Mouse (Mus musculus): ENCODE results near the gene Gm14137. TPM values are rescaled to one million over a fixed set of nuclear protein-coding genes. Genes with fewer than 3 reads are reported as not detected.

The Gm14137 gene
- 0.37 and 0.44 TPM in 2 replicates for polyA plus RNA-seq (2015; fragmentation: Nextera tagmentation; extraction: Ambion mirVana)

DNA sequence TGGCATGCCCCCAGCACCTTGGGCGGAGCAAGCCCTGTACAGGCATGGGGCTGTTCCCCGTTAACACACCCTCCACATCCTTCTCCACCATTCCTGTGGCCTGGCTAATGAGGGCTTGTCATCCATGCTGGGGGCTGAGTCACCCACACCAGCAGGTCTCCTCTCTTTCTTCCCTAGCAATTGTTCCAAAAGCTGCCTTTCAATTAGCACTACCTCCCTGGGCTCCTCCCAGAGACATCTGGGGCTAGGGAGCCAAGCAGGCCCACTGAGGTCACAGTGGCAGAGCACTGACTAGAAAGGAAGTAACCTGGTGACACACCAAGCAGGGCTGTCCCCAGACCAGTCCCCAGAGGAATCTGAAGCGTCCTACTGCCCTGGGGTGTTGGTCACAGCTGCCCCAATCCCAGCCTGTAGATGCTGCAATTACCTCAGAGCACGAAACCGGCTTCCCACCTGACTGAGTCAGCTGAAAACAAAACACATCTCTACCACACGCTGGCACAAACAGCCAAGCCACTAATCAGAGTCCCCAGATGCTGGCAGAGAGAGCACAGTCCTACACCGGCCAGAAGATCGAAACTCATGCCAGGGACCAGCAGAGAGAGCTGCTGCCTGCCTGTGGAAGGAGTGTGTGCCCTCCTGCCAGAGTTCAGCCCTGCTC lies at the start of gene Gm14137:
TSS of gene Gm14137 (plus strand) at position 519 of the 661 bp plus-strand sequence.
- Histone ChIP-seq H3K27me3 (replicated peaks) (peaks cover 12% of the 10 kb centered on the region; the same call in 1 of the 2 replicates), H3K9me3 (no peaks in the 10 kb centered on the region), H3K36me3 (peaks cover 28% of the 10 kb centered on the region), H3K4me1 (peaks cover 34% of the 10 kb centered on the region), H3K27ac (replicated peaks) (peak within 1 kb of the TSS; percentile 41; the same call in 1 of the 2 replicates), H3K9ac (peak within 1 kb of the TSS; percentile 71), H3K4me2 (peak within 1 kb of the TSS; percentile 56), H3K4me3 (no peak within 1 kb of the TSS)
- WGBS: 57% methylated on average over 8 of the region's 8 CpGs
- no peak for ATAC-seq (ENCODE audit: extremely low read depth, insufficient number of reproducible peaks, low FRiP score, low TSS enrichment)

- Histone ChIP-seq H3K4me2 (no peak overlapping the region), H3K36me3 (peaks cover 96% of the 10 kb centered on the region), H3K9me3 (no peaks in the 10 kb centered on the region), H3K9ac (no peak overlapping the region), H3K27ac (replicated peaks) (no peak overlapping the region), H3K4me1 (peaks cover 5% of the 10 kb centered on the region; the same call in 1 of the 2 replicates), H3K27me3 (replicated peaks) (no peaks in the 10 kb centered on the region), H3K4me3 (no peak overlapping the region)
- ATAC-seq (ENCODE audit: extremely low read depth, insufficient number of reproducible peaks, low FRiP score, low TSS enrichment): no peak
- WGBS: 27% methylated on average over 5 of the region's 5 CpGs
Measured at GRCm38 (mm10) chr2:119136346-119136898, 37.9 kb upstream of the Gm14137 start.

DNA sequence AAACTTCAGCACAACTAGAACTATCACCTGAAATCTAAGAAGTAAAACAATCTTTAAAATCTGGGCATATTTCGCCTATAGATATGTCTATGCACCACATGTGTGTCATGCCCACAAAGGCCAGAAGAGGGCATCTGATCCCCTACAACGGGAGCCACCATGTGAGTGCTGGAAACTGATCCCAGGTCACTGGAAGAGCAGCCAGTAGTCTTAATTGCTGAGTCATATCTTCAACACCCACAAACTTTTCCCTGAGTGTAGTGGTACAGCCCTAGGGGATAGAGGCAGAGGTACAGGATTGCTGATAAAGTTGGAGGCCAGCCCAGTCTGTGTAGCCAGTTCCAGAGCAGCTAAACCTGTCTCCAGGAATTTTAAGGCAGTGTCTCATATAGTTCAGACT lies 29.1 kb upstream of the Gm14137 start:
- Histone ChIP-seq H3K4me3 (no peak overlapping the region), H3K4me2 (no peak overlapping the region), H3K36me3 (peaks cover 98% of the 10 kb centered on the region), H3K27ac (replicated peaks) (no peak overlapping the region), H3K9ac (no peak overlapping the region), H3K9me3 (peaks cover 3% of the 10 kb centered on the region; the same call in 1 of the 2 replicates), H3K27me3 (replicated peaks) (no peaks in the 10 kb centered on the region), H3K4me1 (no peaks in the 10 kb centered on the region)
- 87% methylated on average over 2 of the region's 2 CpGs for WGBS
- ATAC-seq (ENCODE audit: extremely low read depth, insufficient number of reproducible peaks, low FRiP score, low TSS enrichment): no peak

GRCm38 (mm10) chr2:119146435-119146834 lies 27.9 kb upstream of the Gm14137 start:
- Histone ChIP-seq H3K27ac (replicated peaks) (no peak overlapping the region), H3K9ac (no peak overlapping the region), H3K4me3 (no peak overlapping the region), H3K27me3 (replicated peaks) (no peaks in the 10 kb centered on the region), H3K4me2 (no peak overlapping the region), H3K9me3 (peaks cover 3% of the 10 kb centered on the region; the same call in 1 of the 2 replicates), H3K36me3 (peaks cover 98% of the 10 kb centered on the region), H3K4me1 (no peaks in the 10 kb centered on the region)
- ATAC-seq (ENCODE audit: extremely low read depth, insufficient number of reproducible peaks, low FRiP score, low TSS enrichment): no peak
- WGBS: 83% methylated on average over 6 of the region's 6 CpGs

- no peak overlapping the region for H3K4me2 ChIP-seq
- H3K4me3 ChIP-seq: no peak overlapping the region
- ATAC-seq (ENCODE audit: extremely low read depth, insufficient number of reproducible peaks, low FRiP score, low TSS enrichment): no peak
- H3K4me1 ChIP-seq: peaks cover 2% of the 10 kb centered on the region
- H3K9me3 ChIP-seq: peaks cover 3% of the 10 kb centered on the region; the same call in 1 of the 2 replicates
- no peaks in the 10 kb centered on the region for H3K27me3 ChIP-seq (replicated peaks)
- 72% methylated on average over 22 of the region's 22 CpGs for WGBS
- H3K36me3 ChIP-seq: peaks cover 98% of the 10 kb centered on the region
- H3K9ac ChIP-seq: no peak overlapping the region
- no peak overlapping the region for H3K27ac ChIP-seq (replicated peaks)
Measured at GRCm38 (mm10) chr2:119147160-119147678, 27.1 kb upstream of the Gm14137 start.

GRCm38 (mm10) chr2:119147775-119148174 lies 26.5 kb upstream of the Gm14137 start:
- Histone ChIP-seq H3K9me3 (peaks cover 3% of the 10 kb centered on the region; the same call in 1 of the 2 replicates), H3K9ac (no peak overlapping the region), H3K4me1 (peaks cover 6% of the 10 kb centered on the region), H3K4me3 (no peak overlapping the region), H3K27ac (replicated peaks) (no peak overlapping the region; the same call in 1 of the 2 replicates), H3K4me2 (no peak overlapping the region), H3K36me3 (peaks cover 98% of the 10 kb centered on the region), H3K27me3 (replicated peaks) (no peaks in the 10 kb centered on the region)
- no peak for ATAC-seq (ENCODE audit: extremely low read depth, insufficient number of reproducible peaks, low FRiP score, low TSS enrichment)
- WGBS: 86% methylated on average over 8 of the region's 8 CpGs

DNA sequence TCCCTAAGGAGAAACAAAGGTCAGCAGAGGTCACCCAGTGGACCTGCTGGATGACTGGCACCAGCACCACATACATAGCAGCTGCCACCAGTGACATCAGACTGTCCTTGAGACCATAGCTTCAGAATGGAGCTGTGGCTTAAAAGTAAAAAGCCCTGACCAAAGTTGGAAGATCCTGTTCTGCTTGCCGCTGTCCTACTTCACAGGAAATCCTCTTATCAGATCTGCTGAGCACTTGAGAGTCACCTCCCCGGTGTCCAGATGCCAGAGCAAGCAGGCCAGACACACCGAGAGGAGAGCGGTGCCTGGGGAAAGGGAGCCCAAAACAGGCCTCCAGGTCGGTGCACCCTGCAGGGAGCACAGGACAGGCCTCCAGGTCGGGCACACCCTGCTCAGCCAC lies 22.1 kb upstream of the Gm14137 start:
- no peak overlapping the region for H3K27ac ChIP-seq (replicated peaks)
- H3K9ac ChIP-seq: 0 out of 2 replicates have a peak overlapping the region, but pooled peaks have one; percentile 47
- WGBS: 33% methylated on average over 6 of the region's 6 CpGs
- H3K9me3 ChIP-seq: no peaks in the 10 kb centered on the region
- no peaks in the 10 kb centered on the region for H3K27me3 ChIP-seq (replicated peaks)
- peaks cover 24% of the 10 kb centered on the region for H3K4me1 ChIP-seq
- no peak overlapping the region for H3K4me3 ChIP-seq
- H3K4me2 ChIP-seq: 0 out of 2 replicates have a peak overlapping the region, but pooled peaks have one; percentile 2
- peaks cover 72% of the 10 kb centered on the region for H3K36me3 ChIP-seq
- ATAC-seq (ENCODE audit: extremely low read depth, insufficient number of reproducible peaks, low FRiP score, low TSS enrichment): no peak

DNA sequence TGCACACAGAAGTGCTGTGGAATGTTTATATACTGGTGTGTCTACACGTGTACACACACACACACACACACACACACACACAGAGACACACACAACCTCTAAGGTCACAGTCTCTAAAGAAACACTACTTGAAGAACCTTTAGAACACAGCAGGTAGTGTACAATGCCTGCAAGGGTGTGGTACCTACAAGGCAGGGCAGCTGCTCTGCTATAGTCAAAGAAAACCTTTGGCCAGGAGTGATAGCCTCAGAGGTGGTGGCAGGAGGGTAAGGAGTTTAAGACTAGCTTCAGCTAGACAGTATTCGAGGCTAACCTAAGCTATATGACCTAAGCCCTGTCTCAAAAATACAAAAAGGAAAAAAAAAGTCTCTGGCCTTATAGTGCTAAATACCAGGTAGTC lies 19.6 kb upstream of the Gm14137 start:
- H3K9ac ChIP-seq: no peak overlapping the region; the same call in 1 of the 2 replicates
- H3K9me3 ChIP-seq: no peaks in the 10 kb centered on the region
- peaks cover 48% of the 10 kb centered on the region for H3K36me3 ChIP-seq
- WGBS: 67% methylated on average over 2 of the region's 2 CpGs
- peak overlapping the region; percentile 95 for H3K4me2 ChIP-seq
- peaks cover 28% of the 10 kb centered on the region for H3K4me1 ChIP-seq
- ATAC-seq (ENCODE audit: extremely low read depth, insufficient number of reproducible peaks, low FRiP score, low TSS enrichment): no peak
- H3K27me3 ChIP-seq (replicated peaks): no peaks in the 10 kb centered on the region
- H3K4me3 ChIP-seq: peak overlapping the region; percentile 99; the same call in 1 of the 2 replicates
- H3K27ac ChIP-seq (replicated peaks): peak overlapping the region; percentile 24; the same call in 1 of the 2 replicates

DNA sequence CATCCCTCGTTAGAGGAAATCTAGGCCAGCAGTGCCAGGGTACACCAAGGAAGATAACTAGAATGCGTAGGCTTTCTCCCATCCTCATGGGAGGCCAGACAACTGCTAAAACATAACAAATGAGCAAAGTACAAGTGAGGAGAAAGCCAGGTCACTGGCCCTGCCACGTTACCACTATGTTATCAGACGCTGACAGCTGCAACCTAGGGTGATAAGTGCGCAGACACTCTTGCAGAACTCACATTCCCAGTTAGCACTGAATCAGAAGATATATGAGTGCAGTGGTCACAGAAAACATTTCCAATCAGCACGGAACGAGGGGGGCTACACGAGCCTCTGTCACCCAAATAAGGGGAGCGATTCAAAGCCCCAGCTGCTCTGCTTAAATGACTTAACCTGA lies 18.9 kb upstream of the Gm14137 start:
- Histone ChIP-seq H3K4me3 (peak overlapping the region; percentile 99), H3K9ac (peak overlapping the region; percentile 96), H3K27me3 (replicated peaks) (no peaks in the 10 kb centered on the region), H3K4me1 (peaks cover 28% of the 10 kb centered on the region), H3K9me3 (no peaks in the 10 kb centered on the region), H3K4me2 (peak overlapping the region; percentile 95), H3K27ac (replicated peaks) (peak overlapping the region; percentile 24), H3K36me3 (peaks cover 41% of the 10 kb centered on the region)
- no peak for ATAC-seq (ENCODE audit: extremely low read depth, insufficient number of reproducible peaks, low FRiP score, low TSS enrichment)
- WGBS: 22% methylated on average over 9 of the region's 9 CpGs

- 2% methylated on average over 34 of the region's 34 CpGs for WGBS
- peak overlapping the region; percentile 95 for H3K4me2 ChIP-seq
- no peaks in the 10 kb centered on the region for H3K27me3 ChIP-seq (replicated peaks)
- H3K36me3 ChIP-seq: peaks cover 33% of the 10 kb centered on the region
- H3K4me1 ChIP-seq: peaks cover 31% of the 10 kb centered on the region
- H3K9ac ChIP-seq: peak overlapping the region; percentile 96
- H3K9me3 ChIP-seq: no peaks in the 10 kb centered on the region
- peak overlapping the region; percentile 99 for H3K4me3 ChIP-seq
- ATAC-seq (ENCODE audit: extremely low read depth, insufficient number of reproducible peaks, low FRiP score, low TSS enrichment): no peak; the same call in 1 of the 2 replicates
- peak overlapping the region; percentile 74 for H3K27ac ChIP-seq (replicated peaks)
Measured at GRCm38 (mm10) chr2:119156081-119156680, 18.1 kb upstream of the Gm14137 start.

Data from heart, embryonic 13.5 days (tissue).